Mouse (Mus musculus): ENCODE measurements around the gene Gbf1. TPM values are rescaled to one million over a fixed set of nuclear protein-coding genes. Genes with fewer than 3 reads are reported as not detected.

Gene Gbf1
- total and polyA plus RNA-seq, 3 experiments = 8.6 to 26.1 (median 18.7) TPM

DNA sequence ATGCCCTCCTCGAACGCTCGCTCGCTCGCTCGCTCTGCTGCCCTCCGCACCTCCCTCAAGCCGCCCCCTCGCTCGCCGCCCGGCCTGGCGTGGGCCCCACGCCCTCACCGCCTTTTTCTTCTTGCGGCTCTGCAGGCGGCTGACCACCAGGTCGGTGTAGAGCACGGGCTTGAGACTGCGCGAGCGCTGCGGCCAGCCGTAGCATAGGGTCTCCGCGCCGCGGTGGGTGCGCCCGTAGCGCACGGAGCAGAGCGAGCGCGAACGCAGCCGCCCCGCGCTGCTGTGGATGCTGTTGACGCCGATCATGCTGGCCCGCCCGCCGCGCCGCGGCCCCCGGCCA, 165.2 kb downstream of the Gbf1 start:
- Histone ChIP-seq H3K9ac (ENCODE audit: insufficient read depth, low read depth) (no peak overlapping the region), H3K4me2 (ENCODE audit: insufficient read depth, low read depth, poor library complexity, severe bottlenecking) (no peak overlapping the region), H3K36me3 (replicated peaks in 1 of 2; ENCODE audit: control insufficient read depth in 1 of 2, insufficient read depth in 1 of 2, low read length in 1 of 2) (peaks cover 22 to 44% of the 10 kb centered on the region in 2 experiments), H3K79me2 (replicated peaks; ENCODE audit: control insufficient read depth, extremely low read depth, insufficient read depth, poor library complexity, severe bottlenecking) (no peaks in the 10 kb centered on the region), H3K4me3 (replicated peaks in 1 of 3; ENCODE audit: low read depth in 2 of 3, low read length in 2 of 3, poor library complexity in 1 of 3) (no peak overlapping the region), H3K27ac (ENCODE audit: insufficient read depth, low read depth) (no peak overlapping the region), H3K4me1 (ENCODE audit: control insufficient read depth in 1 of 2, insufficient read depth in 2 of 2) (peaks cover 3 to 80% of the 10 kb centered on the region in 2 experiments; a peak in 2 of 4 replicates), H3K27me3 (replicated peaks) (no peaks in the 10 kb centered on the region), H3K9me3 (replicated peaks; ENCODE audit: low read length) (peaks cover 8% of the 10 kb centered on the region)
- in situ Hi-C loops (cut with MboI; ENCODE audit: low pct_ligation_motif_present, low pct_unique_long_range_greater_than_20kb, low sequenced_read_pairs) = no loop called here
- DNase-seq (ENCODE audit: extremely low read depth) = no peak
- dilution Hi-C loops (cut with MboI; ENCODE audit: extremely low pct_ligation_motif_present, extremely low pct_unique_long_range_greater_than_20kb, low sequenced_read_pairs) = no loop called here
- no peak for TF ChIP-seq JUN (IDR thresholded peaks at IDR 0.05; ENCODE audit: insufficient read depth, low read depth, low read length)

DNA sequence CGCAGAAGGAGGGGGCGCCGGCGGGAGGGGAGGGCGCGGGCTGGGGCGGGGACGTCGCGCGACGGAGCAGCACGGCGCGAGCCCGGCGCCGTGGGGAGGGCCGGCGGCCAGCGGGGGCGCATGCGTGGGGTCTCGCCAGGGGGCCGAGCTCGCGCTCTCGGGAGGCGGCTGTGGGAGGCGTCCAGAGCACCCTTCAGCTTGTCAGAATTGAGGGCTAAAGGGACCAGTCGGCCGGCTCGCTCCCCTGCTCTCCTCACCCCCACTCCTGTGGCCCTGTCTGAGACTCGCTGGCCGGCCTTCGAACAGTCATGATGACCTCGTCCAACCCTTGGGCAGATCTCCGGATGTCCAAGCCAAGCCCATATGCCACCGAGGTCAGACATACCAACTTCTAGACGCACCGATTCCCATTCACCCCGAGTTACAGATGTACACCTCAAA, 165.7 kb downstream of the Gbf1 start:
- no peak overlapping the region for H3K4me3 ChIP-seq (replicated peaks in 1 of 3; ENCODE audit: low read depth in 2 of 3, low read length in 2 of 3, poor library complexity in 1 of 3)

DNA sequence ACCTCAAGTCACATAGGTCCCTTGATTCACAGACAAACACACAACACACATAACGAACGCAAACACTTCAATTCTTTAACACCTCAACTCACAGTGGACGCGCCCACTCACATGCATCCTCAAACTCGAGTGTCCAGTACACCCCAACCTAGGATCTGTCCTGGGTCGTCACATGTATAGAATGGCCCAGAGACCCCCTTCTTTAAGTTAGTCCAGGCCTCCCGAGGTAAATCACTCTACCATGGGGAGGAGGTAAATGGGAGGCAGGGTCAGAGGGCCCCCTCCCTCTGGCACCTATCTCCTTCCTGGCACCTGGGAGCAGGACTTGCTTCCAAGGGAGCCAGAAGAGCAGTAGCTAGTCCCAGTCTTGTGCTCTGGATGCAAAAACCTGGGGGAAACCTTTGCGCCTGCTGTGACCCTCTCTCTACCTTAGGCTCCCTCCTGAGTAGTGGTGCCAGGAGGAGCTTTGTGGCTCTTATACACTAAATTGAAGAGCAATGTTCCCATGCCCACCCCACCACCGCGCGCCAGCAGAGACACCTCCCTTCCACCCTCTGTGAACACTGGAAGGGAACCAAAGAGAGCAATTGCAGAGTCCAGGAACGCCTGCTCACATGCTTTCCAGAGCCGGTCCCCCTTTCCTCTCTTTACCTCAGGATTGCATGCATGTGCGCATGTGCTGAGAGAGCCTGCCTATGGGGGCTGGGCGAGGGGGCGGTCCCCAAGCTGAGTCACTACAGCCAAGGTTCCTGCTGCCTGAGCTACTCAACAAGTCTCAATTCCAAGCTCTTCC, 166.5 kb downstream of the Gbf1 start:
- peaks cover 12% of the 10 kb centered on the region for H3K27me3 ChIP-seq (replicated peaks)
- in situ Hi-C loops (cut with MboI; ENCODE audit: low pct_ligation_motif_present, low pct_unique_long_range_greater_than_20kb, low sequenced_read_pairs) (no loop called here), dilution Hi-C loops (cut with MboI; ENCODE audit: extremely low pct_ligation_motif_present, extremely low pct_unique_long_range_greater_than_20kb, low sequenced_read_pairs) (no loop called here)
- DNase-seq (ENCODE audit: extremely low read depth) = no peak
- H3K79me2 ChIP-seq (replicated peaks; ENCODE audit: control insufficient read depth, extremely low read depth, insufficient read depth, poor library complexity, severe bottlenecking) = no peaks in the 10 kb centered on the region
- H3K27ac ChIP-seq (ENCODE audit: insufficient read depth, low read depth) = no peak overlapping the region
- no peak overlapping the region for H3K4me2 ChIP-seq (ENCODE audit: insufficient read depth, low read depth, poor library complexity, severe bottlenecking)
- peaks cover 8% of the 10 kb centered on the region for H3K9me3 ChIP-seq (replicated peaks; ENCODE audit: low read length)
- peaks cover 3 to 75% of the 10 kb centered on the region in 2 experiments; a peak in 2 of 4 replicates for H3K4me1 ChIP-seq (ENCODE audit: control insufficient read depth in 1 of 2, insufficient read depth in 2 of 2)
- TF ChIP-seq MAX (IDR thresholded peaks at IDR 0.05; ENCODE audit: low read length) (no peak), MAFK (IDR thresholded peaks at IDR 0.05; ENCODE audit: insufficient replicate concordance, low read length) (no peak), HCFC1 (IDR thresholded peaks at IDR 0.05; ENCODE audit: low read depth, low read length) (no peak), POLR2A (IDR thresholded peaks at IDR 0.05; ENCODE audit: low read depth, low read length) (no peak), ETS1 (conservative IDR thresholded peaks at IDR 0.05; ENCODE audit: low read depth, low read length) (no peak), TBP (conservative IDR thresholded peaks at IDR 0.05; ENCODE audit: low read depth, low read length) (no peak), NRF1 (IDR thresholded peaks at IDR 0.05; ENCODE audit: low read depth, low read length) (peak; percentile 77), CHD2 (IDR thresholded peaks at IDR 0.05; ENCODE audit: low read length) (0 out of 2 replicates have a peak, but pooled peaks have one; percentile 14), EP300 (IDR thresholded peaks at IDR 0.05; ENCODE audit: low read length) (no peak), GABPA (IDR thresholded peaks at IDR 0.05; ENCODE audit: insufficient replicate concordance, low read depth, low read length) (no peak), ELF1 (IDR thresholded peaks at IDR 0.05; ENCODE audit: low read depth, low read length) (no peak), USF1 (IDR thresholded peaks at IDR 0.05; ENCODE audit: low read depth, low read length) (no peak), NELFE (IDR thresholded peaks at IDR 0.05; ENCODE audit: low read depth, low read length) (no peak), ZC3H11A (IDR thresholded peaks at IDR 0.05; ENCODE audit: low read depth, low read length) (no peak), BHLHE40 (IDR thresholded peaks at IDR 0.05; ENCODE audit: low read depth, low read length) (no peak)
- no peak overlapping the region for H3K4me3 ChIP-seq (replicated peaks in 1 of 3; ENCODE audit: low read depth in 2 of 3, low read length in 2 of 3, poor library complexity in 1 of 3)
- H3K9ac ChIP-seq (ENCODE audit: insufficient read depth, low read depth) = no peak overlapping the region
- peaks cover 9 to 31% of the 10 kb centered on the region in 2 experiments for H3K36me3 ChIP-seq (replicated peaks in 1 of 2; ENCODE audit: control insufficient read depth in 1 of 2, insufficient read depth in 1 of 2, low read length in 1 of 2)

More for the DNA sequence above, 165.7 kb downstream of the Gbf1 start:
- no peak for TF ChIP-seq TCF12 (IDR thresholded peaks at IDR 0.05; ENCODE audit: low read depth, low read length)
- no peak for TF ChIP-seq CHD2 (IDR thresholded peaks at IDR 0.05; ENCODE audit: low read length)
- TF ChIP-seq RCOR1 (conservative IDR thresholded peaks at IDR 0.05; ENCODE audit: low read depth, low read length) = no peak
- no peak for TF ChIP-seq ZMIZ1 (IDR thresholded peaks at IDR 0.05; ENCODE audit: low read depth, low read length)
- no peak for TF ChIP-seq POLR2A (IDR thresholded peaks at IDR 0.05; ENCODE audit: low read depth, low read length)
- no peak for TF ChIP-seq KAT2A (IDR thresholded peaks at IDR 0.05; ENCODE audit: insufficient replicate concordance, low read length)
- TF ChIP-seq E2F4 (IDR thresholded peaks at IDR 0.05; ENCODE audit: insufficient replicate concordance, low read depth, low read length) = no peak
- TF ChIP-seq MEF2A (IDR thresholded peaks at IDR 0.05; ENCODE audit: borderline replicate concordance, low read depth, low read length) = no peak
- no peak for TF ChIP-seq JUND (conservative IDR thresholded peaks at IDR 0.05; ENCODE audit: low read depth, low read length)
- TF ChIP-seq MYC (IDR thresholded peaks at IDR 0.05; ENCODE audit: low read depth, low read length) = no peak
- no peak for TF ChIP-seq MAZ (IDR thresholded peaks at IDR 0.05; ENCODE audit: low read depth, low read length)
- TF ChIP-seq ELF1 (IDR thresholded peaks at IDR 0.05; ENCODE audit: low read depth, low read length) = no peak
- TF ChIP-seq IRF4 (IDR thresholded peaks at IDR 0.05; ENCODE audit: low read depth, low read length) = no peak
- Histone ChIP-seq H3K27me3 (replicated peaks) (peaks cover 5% of the 10 kb centered on the region), H3K4me1 (ENCODE audit: control insufficient read depth in 1 of 2, insufficient read depth in 2 of 2) (peaks cover 3 to 80% of the 10 kb centered on the region in 2 experiments; a peak in 2 of 4 replicates), H3K9me3 (replicated peaks; ENCODE audit: low read length) (peaks cover 8% of the 10 kb centered on the region), H3K36me3 (replicated peaks in 1 of 2; ENCODE audit: control insufficient read depth in 1 of 2, insufficient read depth in 1 of 2, low read length in 1 of 2) (peaks cover 16 to 39% of the 10 kb centered on the region in 2 experiments), H3K79me2 (replicated peaks; ENCODE audit: control insufficient read depth, extremely low read depth, insufficient read depth, poor library complexity, severe bottlenecking) (no peaks in the 10 kb centered on the region), H3K9ac (ENCODE audit: insufficient read depth, low read depth) (no peak overlapping the region), H3K4me2 (ENCODE audit: insufficient read depth, low read depth, poor library complexity, severe bottlenecking) (no peak overlapping the region), H3K27ac (ENCODE audit: insufficient read depth, low read depth) (no peak overlapping the region)
- in situ Hi-C loops (cut with MboI; ENCODE audit: low pct_ligation_motif_present, low pct_unique_long_range_greater_than_20kb, low sequenced_read_pairs) (no loop called here), dilution Hi-C loops (cut with MboI; ENCODE audit: extremely low pct_ligation_motif_present, extremely low pct_unique_long_range_greater_than_20kb, low sequenced_read_pairs) (no loop called here)
- no peak for DNase-seq (ENCODE audit: extremely low read depth)
